Mouse (Mus musculus) liver, adult 2 months (tissue): Measurements from ENCODE around the gene Abca7. TPM values are rescaled to one million over a fixed set of nuclear protein-coding genes. Genes with fewer than 3 reads are reported as not detected.

Experiments
- DNase-seq: peaks from one replicate; pipeline ENCODE4 v3.0.0-alpha.2; 2011; ENCODE audit warnings: low read depth, low spot score; ENCODE audit errors: extremely low read depth
- H3K27ac ChIP-seq: fragments of 200-500 bp; replicated peaks from 2 replicates; pipeline ENCODE4 v1.5.1; 2012; ENCODE audit warnings: low read depth, mild to moderate bottlenecking, control low read depth, inconsistent platforms, low read length; ENCODE audit not compliant: insufficient read depth
- H3K27me3 ChIP-seq: fragments of 200-500 bp; 2 replicates; pipeline ENCODE4 v1.6.1; 2012; ENCODE audit warnings: mild to moderate bottlenecking, moderate library complexity, low read length, inconsistent platforms; ENCODE audit not compliant: control insufficient read depth, insufficient read depth
- H3K36me3 ChIP-seq: fragments of 200-500 bp; 2 replicates; pipeline ENCODE4 v1.6.1; 2012; ENCODE audit warnings: low read length, inconsistent platforms; ENCODE audit not compliant: control insufficient read depth, insufficient read depth
- H3K4me1 ChIP-seq: fragments of 200-500 bp; 2 replicates; pipeline ENCODE4 v1.6.1; 2011; ENCODE audit warnings: low read length; ENCODE audit not compliant: control insufficient read depth, insufficient read depth
- H3K4me3 ChIP-seq: fragments of 200-500 bp; 2 replicates; pipeline ENCODE4 v1.5.1; 2011; ENCODE audit warnings: low read depth, mild to moderate bottlenecking, control low read depth, low read length, moderate library complexity; ENCODE audit not compliant: insufficient read depth
- H3K79me2 ChIP-seq: fragments of 200-500 bp; 2 replicates; pipeline ENCODE4 v1.6.1; 2012; ENCODE audit warnings: inconsistent platforms, mild to moderate bottlenecking, low read length, moderate library complexity; ENCODE audit not compliant: control insufficient read depth, insufficient read depth
- H3K9ac ChIP-seq: fragments of 200-500 bp; 2 replicates; pipeline ENCODE4 v1.6.1; 2012; ENCODE audit warnings: low read depth, mild to moderate bottlenecking, control low read depth, inconsistent platforms, low read length
- CTCF ChIP-seq: fragments of 200-500 bp; IDR thresholded peaks from 2 replicates; pipeline ENCODE4 v1.5.1; 2011; ENCODE audit warnings: low read depth, low read length, control low read depth
- POLR2A ChIP-seq: fragments of 200-500 bp; IDR thresholded peaks from 2 replicates; pipeline ENCODE4 v1.6.1; 2011; ENCODE audit warnings: low read length, control low read depth; ENCODE audit not compliant: insufficient read depth; ENCODE audit errors: extremely low read depth
- WGBS: fragments of 180-500 bp; shearing (Covaris S2); methylation state at CpG from one replicate; pipeline ENCODE4 v1.1.7; 2018; 5-methylcytosine and 5-hydroxymethylcytosine counted together
- polyA plus RNA-seq: library from polyadenylated mRNA; depleted of rRNA; stranded (reverse); fragments of >200 nt; gene quantifications from 2 replicates; pipeline ENCODE4 v1.2.3, GENCODE M21; 2012
- total RNA-seq: library from RNA; depleted of rRNA; stranded (reverse); fragments of >200 nt; gene quantifications from 2 replicates; pipeline ENCODE4 v1.2.3, GENCODE M21; 2014

Gene Abca7
- total and polyA plus RNA-seq, 2 experiments: 1.4 to 3.2 TPM

DNA sequence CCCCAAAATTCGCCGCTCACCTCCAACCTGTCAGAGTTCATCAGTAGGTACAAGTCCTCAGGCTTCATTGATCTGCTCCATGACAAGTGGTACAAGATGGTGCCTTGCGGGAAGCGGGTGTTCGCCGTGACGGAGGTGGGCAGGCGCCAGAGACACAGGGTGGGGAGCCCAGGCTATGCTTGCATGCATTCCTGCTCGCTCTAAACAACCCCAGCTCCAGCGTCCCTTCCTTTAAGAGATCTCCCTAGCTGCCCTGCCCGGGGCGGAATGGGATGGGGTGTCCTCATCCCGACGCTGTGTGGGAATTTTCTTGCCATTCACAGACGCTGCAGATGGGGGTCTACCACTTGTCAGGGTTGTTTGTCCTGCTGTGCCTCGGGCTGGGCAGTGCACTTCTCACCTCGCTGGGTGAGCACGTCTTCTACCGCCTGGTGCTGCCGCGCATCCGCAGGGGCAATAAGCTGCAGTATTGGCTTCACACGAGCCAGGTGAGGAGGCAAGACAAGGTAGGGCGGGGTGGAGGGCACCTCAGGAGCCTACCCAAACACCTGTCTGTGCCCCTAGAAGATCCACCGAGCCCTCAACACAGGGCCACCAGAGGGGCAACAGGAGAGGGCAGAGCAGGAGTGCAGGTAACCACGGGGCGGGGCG is 20.1 kb upstream of the Abca7 start:
- Histone ChIP-seq H3K79me2 (peaks cover 4% of the 10 kb centered on the region; the same call in 1 of the 2 replicates), H3K36me3 (peaks cover 31% of the 10 kb centered on the region), H3K9ac (no peak overlapping the region), H3K27ac (no peak overlapping the region), H3K4me3 (no peak overlapping the region), H3K27me3 (no peaks in the 10 kb centered on the region), H3K4me1 (peaks cover 2% of the 10 kb centered on the region)
- 93% methylated on average over 28 of the region's 28 CpGs for WGBS
- no peak for DNase-seq
- TF ChIP-seq CTCF (no peak), POLR2A (no peak)

DNA sequence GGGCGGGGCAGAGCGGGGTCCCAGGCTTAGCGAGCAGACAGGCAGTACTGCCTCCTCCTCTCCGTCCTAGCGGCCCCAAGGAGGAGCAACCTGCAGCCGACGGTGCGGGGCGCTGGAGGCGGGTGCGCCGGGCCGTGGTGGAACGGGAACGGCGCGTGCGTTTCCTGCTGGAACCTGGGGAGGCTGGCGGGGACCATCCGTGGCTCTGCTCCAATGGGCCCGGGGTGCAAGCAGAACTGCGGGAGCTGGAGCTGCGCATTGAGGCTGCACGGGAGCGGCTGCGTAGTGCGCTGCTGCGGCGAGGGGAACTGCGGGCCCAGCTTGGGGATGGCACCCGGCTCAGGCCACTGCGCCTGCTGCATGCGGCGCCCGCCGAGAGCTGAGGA is 19.6 kb upstream of the Abca7 start:
- peaks cover 2% of the 10 kb centered on the region for H3K4me1 ChIP-seq
- no peak for DNase-seq
- H3K79me2 ChIP-seq: peaks cover 9% of the 10 kb centered on the region; the same call in 1 of the 2 replicates
- WGBS: 93% methylated on average over 35 of the region's 36 CpGs
- H3K36me3 ChIP-seq: peaks cover 31% of the 10 kb centered on the region
- H3K4me3 ChIP-seq: no peak overlapping the region
- H3K27me3 ChIP-seq: no peaks in the 10 kb centered on the region
- H3K27ac ChIP-seq: no peak overlapping the region
- H3K9ac ChIP-seq: no peak overlapping the region
- TF ChIP-seq CTCF (no peak), POLR2A (no peak)

DNA sequence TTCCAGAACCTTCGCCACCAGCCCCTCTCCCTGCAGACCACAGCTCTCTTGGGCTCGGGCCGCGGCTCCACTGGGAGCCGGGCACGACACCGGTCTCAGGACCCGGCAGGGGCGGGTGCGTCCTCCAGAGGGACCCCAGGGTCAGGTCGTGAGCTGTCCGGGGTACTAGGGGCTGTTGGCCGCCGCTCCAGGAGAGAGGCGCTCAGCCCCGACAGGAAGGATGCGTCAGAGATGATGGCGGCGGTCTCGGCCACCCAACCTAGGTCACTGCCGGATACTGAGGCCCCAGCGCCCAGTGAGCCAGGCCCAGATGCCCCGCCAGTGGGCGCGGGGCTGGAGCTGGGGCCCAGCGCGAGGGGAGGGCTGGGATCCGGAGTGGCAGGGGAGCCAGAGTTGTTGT is 19.0 kb upstream of the Abca7 start:
- 94% methylated on average over 27 of the region's 28 CpGs for WGBS
- Histone ChIP-seq H3K79me2 (peaks cover 12% of the 10 kb centered on the region; the same call in 1 of the 2 replicates), H3K36me3 (peaks cover 31% of the 10 kb centered on the region), H3K4me3 (no peak overlapping the region), H3K4me1 (peaks cover 3% of the 10 kb centered on the region), H3K9ac (no peak overlapping the region), H3K27me3 (no peaks in the 10 kb centered on the region), H3K27ac (no peak overlapping the region)
- TF ChIP-seq CTCF (no peak), POLR2A (no peak)
- no peak for DNase-seq

DNA sequence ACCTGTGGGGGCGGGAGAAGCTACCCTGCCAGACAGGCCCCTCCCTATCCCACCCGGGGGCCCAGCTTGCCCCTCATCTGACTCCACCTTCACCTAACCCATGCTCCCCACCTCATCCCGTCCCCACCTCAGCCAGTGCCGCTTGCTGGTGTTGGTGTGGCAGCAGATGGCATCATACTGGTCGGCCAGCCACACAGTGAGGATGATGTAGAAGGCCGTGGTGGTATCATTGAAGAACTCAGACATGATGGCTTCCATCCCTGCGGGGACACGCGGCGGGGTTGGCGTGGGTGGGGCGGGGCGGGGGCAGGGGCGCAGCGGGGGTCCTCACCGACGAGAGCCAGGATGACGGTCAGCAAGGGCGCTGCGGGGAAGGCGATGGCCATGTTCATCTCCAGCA is 18.2 kb upstream of the Abca7 start:
- TF ChIP-seq POLR2A (no peak), CTCF (no peak)
- Histone ChIP-seq H3K9ac (no peak overlapping the region), H3K4me3 (no peak overlapping the region), H3K79me2 (peaks cover 20% of the 10 kb centered on the region; the same call in 1 of the 2 replicates), H3K4me1 (peaks cover 8% of the 10 kb centered on the region), H3K27me3 (no peaks in the 10 kb centered on the region), H3K36me3 (peaks cover 31% of the 10 kb centered on the region), H3K27ac (no peak overlapping the region)
- 97% methylated on average over 21 of the region's 21 CpGs for WGBS
- no peak for DNase-seq

DNA sequence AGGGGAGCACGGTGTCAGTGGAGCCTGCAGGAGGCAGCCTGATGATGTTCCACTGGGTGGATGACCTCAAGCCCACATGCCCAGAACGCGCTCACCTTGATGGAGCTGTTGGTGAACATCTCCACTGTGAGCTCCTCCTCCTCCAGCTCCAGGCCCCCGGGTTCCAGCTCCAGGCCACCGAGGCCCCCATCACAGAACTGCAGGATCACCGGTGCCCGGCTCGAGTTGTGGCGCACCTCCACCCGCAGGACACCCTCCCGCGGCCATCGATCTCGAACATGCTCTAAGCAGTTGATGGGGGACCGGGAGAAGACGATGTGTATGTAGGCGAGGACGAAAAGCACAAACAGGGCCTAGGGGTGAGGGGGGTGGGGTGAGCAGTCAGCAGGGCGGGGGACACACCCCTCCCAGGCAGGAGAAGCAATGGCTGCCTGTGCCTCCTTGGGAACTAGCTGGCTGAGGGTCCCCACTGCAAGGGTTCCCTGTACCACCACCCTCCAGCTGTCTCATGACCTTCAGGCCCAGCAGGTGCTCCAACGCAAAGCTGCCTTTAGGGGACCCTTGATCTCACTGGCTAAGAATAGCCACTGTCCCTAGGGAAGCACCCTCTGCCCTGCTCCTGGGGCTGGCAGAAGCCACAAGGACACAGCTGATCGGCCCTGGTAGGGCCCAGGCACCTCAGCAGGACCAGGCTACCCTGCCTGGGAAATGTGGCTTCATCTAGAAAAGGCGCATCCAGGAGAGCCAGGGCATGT is 16.7 kb upstream of the Abca7 start:
- DNase-seq: no peak
- no peaks in the 10 kb centered on the region for H3K27me3 ChIP-seq
- peaks cover 9% of the 10 kb centered on the region for H3K4me1 ChIP-seq
- H3K27ac ChIP-seq: no peak overlapping the region
- WGBS: 95% methylated on average over 22 of the region's 22 CpGs
- peaks cover 24% of the 10 kb centered on the region; the same call in 1 of the 2 replicates for H3K79me2 ChIP-seq
- H3K4me3 ChIP-seq: no peak overlapping the region
- peaks cover 31% of the 10 kb centered on the region for H3K36me3 ChIP-seq
- H3K9ac ChIP-seq: no peak overlapping the region
- TF ChIP-seq CTCF (no peak), POLR2A (no peak)
